Mouse (Mus musculus) hindbrain, embryonic 10.5 days (tissue): ENCODE results near the gene Ap2a2. TPM values are rescaled to one million over a fixed set of nuclear protein-coding genes. Genes with fewer than 3 reads are reported as not detected.
A peak's percentile ranks its signal among the peaks of the same experiment; 100 is the strongest.
"Not testable (repeated sequence)": the region's sequence is repeated elsewhere in the genome, so short reads cannot be mapped to it uniquely, and the experiment has no call there.

Experiments used
- DNase-seq: peaks from one replicate; pipeline ENCODE4 v3.0.0-alpha.2; 2017; ENCODE audit warnings: low spot score
- H3K27ac ChIP-seq: fragments of 300-500 bp; sonication (generic); 2 replicates; pipeline ENCODE4 v1.5.1; 2016; ENCODE audit warnings: mild to moderate bottlenecking, moderate library complexity
- H3K27me3 ChIP-seq: fragments of 300-500 bp; sonication (generic); 2 replicates; pipeline ENCODE4 v1.6.1; 2016; ENCODE audit warnings: mild to moderate bottlenecking; ENCODE audit not compliant: poor library complexity, insufficient read depth, severe bottlenecking
- H3K36me3 ChIP-seq: fragments of 300-500 bp; sonication (generic); 2 replicates; pipeline ENCODE4 v1.6.1; 2016; ENCODE audit warnings: mild to moderate bottlenecking, moderate library complexity
- H3K4me1 ChIP-seq: fragments of 300-500 bp; sonication (generic); replicated peaks from 2 replicates; pipeline ENCODE4 v1.6.1; 2016; ENCODE audit warnings: mild to moderate bottlenecking
- H3K4me3 ChIP-seq: fragments of 300-500 bp; sonication (generic); 2 replicates; pipeline ENCODE4 v1.5.1; 2016; ENCODE audit warnings: mild to moderate bottlenecking, moderate library complexity
- H3K9me3 ChIP-seq: fragments of 300-500 bp; sonication (generic); 2 replicates; pipeline ENCODE4 v1.6.1; 2016; ENCODE audit warnings: mild to moderate bottlenecking, moderate library complexity
- WGBS: fragments of 180-500 bp; shearing (Covaris S2); methylation state at CpG from one replicate; pipeline ENCODE4 v1.1.7; 2016; 5-methylcytosine and 5-hydroxymethylcytosine counted together
- polyA plus RNA-seq: library from polyadenylated mRNA; unstranded; fragments of >200 nt; fragmentation: Nextera tagmentation; extraction: Ambion mirVana; gene quantifications from 2 replicates; pipeline ENCODE4 v1.2.1, GENCODE M21; 2016

Ap2a2 gene
- polyA plus RNA-seq, 1 experiment from 2014 or later = 105 TPM

DNA sequence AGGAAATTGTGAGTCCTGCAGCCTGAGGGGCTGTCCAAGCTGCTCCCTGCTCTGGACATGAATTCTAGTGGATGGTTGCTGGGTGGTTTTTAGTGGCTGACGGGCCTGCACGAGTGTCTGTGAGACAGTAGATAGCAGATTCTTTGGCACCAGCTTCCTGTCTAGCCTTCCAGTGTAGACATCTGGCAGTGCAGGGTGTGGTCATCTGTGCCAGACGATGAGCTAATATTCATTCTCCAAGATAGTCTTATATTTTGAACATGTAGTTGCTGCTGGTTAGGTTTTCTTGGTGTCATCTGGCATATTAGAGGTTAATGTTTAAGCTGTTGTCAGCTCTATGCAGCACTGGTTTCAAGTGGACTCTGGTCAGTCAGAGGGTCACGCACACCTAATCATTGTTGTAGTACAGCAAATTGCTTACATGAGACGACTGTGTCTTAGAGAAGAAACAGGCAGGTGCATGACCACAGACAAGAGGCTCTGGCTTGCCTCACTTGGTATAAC lies 52.4 kb downstream of the Ap2a2 start:
- 93% methylated on average over 5 of the region's 5 CpGs for WGBS
- Histone ChIP-seq H3K36me3 (peaks cover 99% of the 10 kb centered on the region), H3K9me3 (no peaks in the 10 kb centered on the region), H3K27ac (no peak overlapping the region), H3K4me1 (no peaks in the 10 kb centered on the region), H3K4me3 (no peak overlapping the region), H3K27me3 (no peaks in the 10 kb centered on the region)
- DNase-seq = no peak

GRCm38 (mm10) chr7:141624214-141624613 lies 62.2 kb downstream of the Ap2a2 start:
- 0 out of 2 replicates have a peak, but pooled peaks cover 2% of the 10 kb centered on the region for H3K4me1 ChIP-seq
- H3K27me3 ChIP-seq = no peaks in the 10 kb centered on the region
- no peaks in the 10 kb centered on the region for H3K9me3 ChIP-seq
- H3K27ac ChIP-seq = 0 out of 2 replicates have a peak overlapping the region, but pooled peaks have one; percentile 45
- peaks cover 99% of the 10 kb centered on the region for H3K36me3 ChIP-seq
- no peak overlapping the region for H3K4me3 ChIP-seq
- DNase-seq = no peak
- 84% methylated on average over 2 of the region's 2 CpGs for WGBS

DNA sequence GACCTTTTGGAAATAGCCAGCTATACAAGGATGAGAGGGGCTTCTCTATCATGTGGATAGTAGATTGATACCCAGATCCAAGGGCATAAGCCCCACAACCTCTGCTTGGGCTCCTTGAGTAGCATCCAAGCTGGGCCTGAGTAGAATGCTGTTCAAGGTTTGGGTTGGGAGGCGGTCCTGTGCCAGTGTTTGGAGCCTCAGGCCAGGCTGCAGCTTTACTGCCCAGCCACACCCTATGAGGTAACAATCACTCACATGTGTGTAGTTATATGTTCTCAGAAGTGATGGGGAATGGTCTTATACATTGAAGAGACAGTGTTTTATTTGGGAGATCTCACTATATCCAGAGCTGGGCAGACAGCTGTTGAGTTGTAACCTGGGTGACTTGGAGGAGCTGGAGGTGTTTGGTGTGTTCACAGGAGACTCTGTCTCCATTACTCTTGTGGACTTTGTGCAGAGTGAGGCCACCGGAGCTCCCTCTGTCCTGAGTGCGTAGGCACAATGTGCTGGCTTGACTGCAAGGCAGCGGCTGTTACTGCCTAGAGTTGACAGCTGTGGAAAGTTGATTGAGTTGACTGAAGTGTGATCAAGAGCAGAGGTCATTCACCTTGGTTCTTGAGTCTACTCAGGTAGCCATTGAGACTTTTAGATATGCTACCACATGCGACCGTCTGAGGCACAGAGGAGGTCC lies 63.3 kb downstream of the Ap2a2 start:
- no peak overlapping the region for H3K27ac ChIP-seq
- 95% methylated on average over 6 of the region's 6 CpGs for WGBS

DNA sequence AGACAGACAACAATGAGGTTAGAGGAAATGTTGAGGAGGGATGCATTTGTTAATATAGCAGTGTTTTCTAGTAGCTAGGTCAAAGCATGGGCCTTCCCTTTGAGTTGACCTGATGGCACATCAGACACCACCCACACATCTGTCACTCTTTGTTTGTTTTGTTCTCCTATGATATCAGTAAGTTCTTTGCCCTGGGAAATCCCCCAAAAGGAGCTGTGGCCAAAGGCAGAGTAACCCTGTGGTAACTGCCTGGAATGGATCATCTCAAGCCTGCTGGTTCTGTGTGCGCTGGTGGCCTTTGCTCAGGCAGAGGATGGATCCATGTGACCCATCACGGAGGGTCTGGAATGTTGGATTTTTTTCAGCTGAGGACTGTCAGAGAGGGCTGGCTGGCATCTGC lies 66.0 kb downstream of the Ap2a2 start:
- H3K4me1 ChIP-seq = 0 out of 2 replicates have a peak, but pooled peaks cover 2% of the 10 kb centered on the region
- peaks cover 99% of the 10 kb centered on the region for H3K36me3 ChIP-seq
- WGBS = 92% methylated on average over 2 of the region's 2 CpGs
- no peak overlapping the region for H3K27ac ChIP-seq
- DNase-seq = no peak
- H3K4me3 ChIP-seq = no peak overlapping the region
- no peaks in the 10 kb centered on the region for H3K27me3 ChIP-seq
- no peaks in the 10 kb centered on the region for H3K9me3 ChIP-seq

More for the DNA sequence above, 63.3 kb downstream of the Ap2a2 start:
- Histone ChIP-seq H3K4me1 (0 out of 2 replicates have a peak, but pooled peaks cover 2% of the 10 kb centered on the region), H3K27me3 (no peaks in the 10 kb centered on the region), H3K4me3 (no peak overlapping the region), H3K9me3 (no peaks in the 10 kb centered on the region), H3K36me3 (peaks cover 99% of the 10 kb centered on the region)
- no peak for DNase-seq

- Histone ChIP-seq H3K4me3 (no peak overlapping the region), H3K9me3 (no peaks in the 10 kb centered on the region), H3K27ac (no peak overlapping the region), H3K36me3 (peaks cover 97% of the 10 kb centered on the region), H3K27me3 (no peaks in the 10 kb centered on the region), H3K4me1 (no peaks in the 10 kb centered on the region)
- DNase-seq = no peak
- 95% methylated on average over 3 of the region's 3 CpGs for WGBS
These were observed 67.3 kb downstream of the Ap2a2 start for GRCm38 (mm10) chr7:141629241-141629640.

DNA sequence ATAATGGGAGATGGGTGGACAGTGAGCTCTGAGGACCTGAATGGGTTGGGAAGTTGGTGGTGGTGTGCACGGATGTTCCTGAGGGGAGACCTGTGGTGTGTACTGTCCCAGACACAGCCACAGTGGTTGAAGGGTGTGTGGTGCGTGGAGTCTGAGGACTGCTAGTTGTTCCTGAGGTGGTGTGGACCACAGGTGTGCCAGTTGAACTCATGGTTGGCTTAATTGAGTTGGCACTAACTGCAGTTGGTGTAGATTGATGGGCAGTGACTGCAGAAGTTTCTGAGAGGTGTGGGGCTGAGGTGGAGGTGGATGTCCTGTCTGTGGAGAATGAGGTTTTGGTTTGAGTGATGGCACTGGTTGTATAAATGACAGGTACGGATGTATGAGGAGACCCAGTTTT lies 76.1 kb downstream of the Ap2a2 start:
- H3K4me3 ChIP-seq, H3K27ac ChIP-seq, H3K9me3 ChIP-seq, H3K4me1 ChIP-seq, H3K27me3 ChIP-seq, DNase-seq: not testable (repeated sequence)
- H3K36me3 ChIP-seq = peaks cover 16% of the 10 kb centered on the region
- 88% methylated on average over 3 of the region's 3 CpGs for WGBS

- H3K4me3 ChIP-seq, H3K4me1 ChIP-seq, H3K27me3 ChIP-seq, H3K27ac ChIP-seq, H3K9me3 ChIP-seq: not testable (repeated sequence)
- DNase-seq = peak; percentile 17
- peaks cover 11% of the 10 kb centered on the region for H3K36me3 ChIP-seq
- 88% methylated on average over 6 of the region's 8 CpGs for WGBS
These were observed 76.8 kb downstream of the Ap2a2 start for GRCm38 (mm10) chr7:141638513-141639334.

- 83% methylated on average over 5 of the region's 5 CpGs for WGBS
- H3K36me3 ChIP-seq, H3K27me3 ChIP-seq, DNase-seq, H3K4me1 ChIP-seq, H3K27ac ChIP-seq, H3K9me3 ChIP-seq, H3K4me3 ChIP-seq: not testable (repeated sequence)
These were observed 77.4 kb downstream of the Ap2a2 start for GRCm38 (mm10) chr7:141639335-141639890.

GRCm38 (mm10) chr7:141642375-141642774 lies 80.4 kb downstream of the Ap2a2 start:
- WGBS = 100% methylated on average over 1 of the region's 1 CpGs
- no peaks in the 10 kb centered on the region; the same call in 1 of the 2 replicates for H3K36me3 ChIP-seq
- H3K9me3 ChIP-seq = no peaks in the 10 kb centered on the region
- no peaks in the 10 kb centered on the region for H3K27me3 ChIP-seq
- no peak overlapping the region for H3K4me3 ChIP-seq
- H3K4me1 ChIP-seq = peaks cover 7% of the 10 kb centered on the region; the same call in 1 of the 2 replicates
- no peak for DNase-seq
- no peak overlapping the region for H3K27ac ChIP-seq

DNA sequence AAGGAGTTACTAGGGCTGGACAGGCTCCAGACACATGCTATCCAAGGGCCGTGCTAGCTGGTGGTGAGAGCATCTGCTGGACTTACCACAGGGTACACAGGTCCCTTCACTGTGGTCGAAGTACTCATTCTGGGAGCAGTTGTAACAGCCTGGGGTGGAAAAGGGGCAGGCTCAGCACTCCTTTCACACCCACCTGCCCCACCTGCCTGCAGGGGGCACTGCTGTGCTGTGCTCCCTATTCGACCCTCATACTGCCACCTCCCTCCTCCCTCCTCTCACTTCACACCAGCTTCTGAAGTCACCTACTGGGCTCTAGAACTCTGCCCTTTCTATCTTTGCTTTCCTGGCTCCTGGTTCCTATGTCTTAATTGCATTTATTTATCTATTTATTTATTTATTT lies 81.2 kb downstream of the Ap2a2 start:
- Histone ChIP-seq H3K36me3 (no peaks in the 10 kb centered on the region), H3K27ac (no peak overlapping the region), H3K4me1 (peaks cover 10% of the 10 kb centered on the region; the same call in 1 of the 2 replicates), H3K9me3 (no peaks in the 10 kb centered on the region), H3K27me3 (no peaks in the 10 kb centered on the region), H3K4me3 (no peak overlapping the region)
- 62% methylated on average over 3 of the region's 3 CpGs for WGBS
- DNase-seq = no peak

- Histone ChIP-seq H3K27me3 (no peaks in the 10 kb centered on the region), H3K4me1 (peaks cover 19% of the 10 kb centered on the region), H3K9me3 (no peaks in the 10 kb centered on the region), H3K27ac (no peak overlapping the region), H3K4me3 (no peak overlapping the region), H3K36me3 (no peaks in the 10 kb centered on the region)
- DNase-seq = no peak
- 78% methylated on average over 2 of the region's 2 CpGs for WGBS
These were observed 85.1 kb downstream of the Ap2a2 start for GRCm38 (mm10) chr7:141647083-141647482.

GRCm38 (mm10) chr7:141647815-141648214 lies 85.8 kb downstream of the Ap2a2 start:
- Histone ChIP-seq H3K4me1 (peaks cover 18% of the 10 kb centered on the region), H3K4me3 (no peak overlapping the region), H3K9me3 (no peaks in the 10 kb centered on the region), H3K27ac (no peak overlapping the region), H3K36me3 (no peaks in the 10 kb centered on the region), H3K27me3 (no peaks in the 10 kb centered on the region)
- WGBS = 86% methylated on average over 11 of the region's 11 CpGs
- no peak for DNase-seq

DNA sequence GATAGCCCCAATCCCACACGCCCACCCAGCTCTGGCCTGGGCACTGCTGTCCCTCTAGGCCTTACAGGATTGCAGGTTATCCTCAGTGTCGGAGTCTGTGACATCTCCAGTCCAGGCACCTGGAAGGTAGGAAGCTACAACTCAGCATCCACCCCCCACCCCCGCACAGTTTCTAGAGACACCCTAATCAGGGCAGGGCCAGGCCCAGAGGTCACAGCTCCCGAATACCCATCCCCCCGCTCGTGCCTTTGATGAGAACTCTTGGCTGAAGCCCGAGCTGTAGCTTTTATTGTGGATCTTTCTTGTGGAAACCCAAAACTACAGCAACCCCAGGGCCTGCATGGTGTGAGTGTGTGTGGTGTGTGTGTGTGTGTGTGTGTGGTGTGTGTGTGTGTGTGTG lies 90.2 kb downstream of the Ap2a2 start:
- no peaks in the 10 kb centered on the region; the same call in 1 of the 2 replicates for H3K27me3 ChIP-seq
- peaks cover 36% of the 10 kb centered on the region for H3K4me1 ChIP-seq
- peak; percentile 5 for DNase-seq
- 54% methylated on average over 7 of the region's 7 CpGs for WGBS
- H3K27ac ChIP-seq = no peak overlapping the region
- no peak overlapping the region for H3K4me3 ChIP-seq
- H3K36me3 ChIP-seq = no peaks in the 10 kb centered on the region
- H3K9me3 ChIP-seq = no peaks in the 10 kb centered on the region
